ENCODE assay signal across 23 mouse cellular contexts in the genomic region with DNA sequence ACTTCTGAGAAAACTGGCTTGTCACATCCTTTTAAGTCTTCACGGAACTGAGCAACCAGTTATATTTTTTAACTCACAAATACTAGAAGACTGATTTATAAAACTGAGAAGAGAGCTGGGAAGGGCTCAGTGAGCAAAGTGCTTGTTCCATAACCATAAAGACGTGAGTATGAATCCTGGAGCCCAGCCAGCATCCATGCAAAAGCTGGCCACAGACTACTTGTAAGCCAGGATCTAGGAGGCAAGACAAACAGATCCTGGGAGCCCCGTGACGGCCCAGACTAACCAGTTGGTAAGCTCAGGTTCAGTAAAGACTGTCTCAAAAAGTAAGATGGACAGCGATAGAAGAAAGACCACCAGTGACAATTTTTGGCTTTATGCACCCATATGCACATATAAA.
A peak's percentile ranks its signal among the peaks of the same experiment; 100 is the strongest.
DNase-seq lines count a peak whose midpoint lies in the region; TF ChIP-seq lines count a peak whose summit lies in the region.
"Had no signal": no experiment of that assay in that cellular context is flagged by ENCODE, and none has a peak within 500 bp of the region (broad histone marks: within the 10 kb centered on the region; RNA-seq: fewer than 3 reads in every experiment).

No protein-coding gene starts in this region.

- no peaks in the 10 kb centered on the region for H3K4me1 ChIP-seq in kidney, adult 2 months (ENCODE audit: control insufficient read depth, insufficient read depth, low read length)
- H3K4me1 ChIP-seq: embryonic facial prominence, embryonic 13.5 days; hindbrain, embryonic 15.5 days; limb, embryonic 12.5 days; neural tube, embryonic 15.5 days had no signal

- TF ChIP-seq CTCF in kidney, adult 2 months (conservative IDR thresholded peaks at IDR 0.05; ENCODE audit: insufficient read depth, insufficient read length, low read depth, low read length) = no peak

- H3K4me3 ChIP-seq in kidney, adult 2 months (ENCODE audit: insufficient read depth, low read depth, low read length) = no peak overlapping the region
- H3K4me3 ChIP-seq: embryonic facial prominence, embryonic 13.5 days; hindbrain, embryonic 15.5 days; layer of hippocampus, adult 2 months; limb, embryonic 12.5 days; neural tube, embryonic 15.5 days had no signal

- DNase-seq in cerebellum, postnatal 10 days = peak; percentile 27 to 33
- no peak for DNase-seq in cerebellum, adult 8-10 months
- DNase-seq in kidney, adult 2 months = peak; percentile 13
- no peak for DNase-seq in kidney, adult 8-10 months
- peak; percentile 42 for DNase-seq in 3T3-L1 (ENCODE audit: low read depth, low spot score)
- DNase-seq in lung, postnatal 10 days = peak; percentile 33
- DNase-seq in natural killer cell, adult 2 months (ENCODE audit: low spot score in 2 of 2) = no peak
- DNase-seq: adrenal gland, adult 8-10 months; B cell, adult 2 months; gastrocnemius, postnatal 10 days; heart, adult 18-20 months; kidney, adult 9 months; kidney, postnatal 14 days; liver, postnatal 0 days; right cerebral cortex, adult 18-20 months; thymus, adult 18-20 months; thymus, postnatal 4 days had no signal

- TF ChIP-seq POLR2A in kidney, adult 2 months (IDR thresholded peaks at IDR 0.05; ENCODE audit: low read depth, low read length) = no peak

- H3K27me3 ChIP-seq in kidney, adult 2 months (replicated peaks; ENCODE audit: control insufficient read depth, insufficient read depth, low read length) = no peaks in the 10 kb centered on the region
- H3K27me3 ChIP-seq: CH12.LX; embryonic facial prominence, embryonic 13.5 days; hindbrain, embryonic 15.5 days; limb, embryonic 12.5 days; neural tube, embryonic 15.5 days had no signal

- WGBS in kidney, adult 2 months = 62% methylated on average over 5 of the region's 5 CpGs

- H3K36me3 ChIP-seq in kidney, adult 2 months (ENCODE audit: control insufficient read depth, insufficient read depth, low read length) = peaks cover 13% of the 10 kb centered on the region

- H3K27ac ChIP-seq in kidney, adult 2 months (ENCODE audit: insufficient read depth, low read depth, low read length) = no peak overlapping the region
- H3K27ac ChIP-seq: embryonic facial prominence, embryonic 13.5 days; hindbrain, embryonic 15.5 days; layer of hippocampus, adult 2 months; limb, embryonic 12.5 days; neural tube, embryonic 15.5 days had no signal

Comparison
In these comparisons a context has a peak if more than half of its experiments do, and no peak if none do; other contexts are left out.
1. DNase-seq: peak in cerebellum, postnatal 10 days (2 of 2), kidney, adult 2 months (single experiment), 3T3-L1 (single experiment) and lung, postnatal 10 days (single experiment); none in cerebellum, adult 8-10 months (single experiment), kidney, adult 8-10 months (0 of 2) and natural killer cell, adult 2 months (0 of 2).